Mouse (Mus musculus) brain, adult 10 weeks (tissue): ENCODE results near the gene 1700010I14Rik. TPM values are rescaled to one million over a fixed set of nuclear protein-coding genes. Genes with fewer than 3 reads are reported as not detected.

ENCODE experiments used
- polyA plus RNA-seq: library from polyadenylated mRNA; stranded (reverse); fragments of 350-450 nt; fragmentation: Illumina TruSeq; extraction: RNeasy Lipid Tissue Mini Kit (QIAGEN cat#74804); gene quantifications from one replicate; pipeline ENCODE4 v1.2.3, GENCODE M21; 2015; ENCODE audit warnings: low read depth, low replicate concordance

1700010I14Rik gene
- 1.2 TPM for polyA plus RNA-seq

GRCm38 (mm10) chr17:8988119-8988807 is at the start of gene 1700010I14Rik:
Gene 1700010I14Rik (plus strand): TSS chr17:8988333.

